Mouse (Mus musculus): ENCODE results near the gene Iffo1. TPM values are rescaled to one million over a fixed set of nuclear protein-coding genes. Genes with fewer than 3 reads are reported as not detected.
A peak's percentile ranks its signal among the peaks of the same experiment; 100 is the strongest.

The Iffo1 gene
- total RNA-seq (2015), result 18.6 and 20.1 TPM in 2 replicates
- total RNA-seq (2017), result 14.3 and 21.7 TPM in 2 replicates

DNA sequence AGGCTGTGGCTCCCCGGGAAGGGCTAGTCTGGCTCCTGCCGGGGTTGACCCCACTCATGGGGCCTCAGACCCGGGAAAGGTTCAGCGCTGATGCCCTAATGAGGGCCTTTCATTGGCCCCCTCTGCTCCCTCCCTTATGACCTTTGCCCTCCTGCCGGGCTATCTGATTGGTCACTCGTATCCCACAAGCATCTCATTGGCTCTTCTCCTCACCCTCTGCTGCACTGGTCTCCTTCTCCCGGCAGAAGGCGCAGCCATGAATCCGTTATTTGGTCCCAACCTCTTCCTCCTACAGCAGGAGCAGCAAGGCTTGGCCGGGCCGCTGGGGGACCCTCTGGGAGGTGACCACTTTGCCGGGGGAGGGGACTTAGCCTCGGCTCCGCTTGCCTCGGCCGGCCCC, at the start of gene Iffo1:
TSS of gene Iffo1 (plus strand) at position 241 of the 400 bp plus-strand sequence.
- ATAC-seq (ENCODE audit: poor library complexity, severe bottlenecking), result peak; percentile 91

- peak; percentile 63 for ATAC-seq (ENCODE audit: poor library complexity, severe bottlenecking)
Observed at GRCm38 (mm10) chr6:125095391-125096278, 49.4 kb upstream of the Iffo1 start, which contains the start of gene Chd4. TSS of gene Chd4 (plus strand) at chr6:125095981.

- no peak for ATAC-seq (ENCODE audit: poor library complexity, severe bottlenecking)
Observed at GRCm38 (mm10) chr6:125096279-125096596, 48.8 kb upstream of the Iffo1 start.

- peak; percentile 20 for ATAC-seq (ENCODE audit: poor library complexity, severe bottlenecking)
Observed at GRCm38 (mm10) chr6:125096597-125097345, 48.3 kb upstream of the Iffo1 start.

GRCm38 (mm10) chr6:125097346-125097689, 47.7 kb upstream of the Iffo1 start:
- ATAC-seq (ENCODE audit: poor library complexity, severe bottlenecking), result no peak

DNA sequence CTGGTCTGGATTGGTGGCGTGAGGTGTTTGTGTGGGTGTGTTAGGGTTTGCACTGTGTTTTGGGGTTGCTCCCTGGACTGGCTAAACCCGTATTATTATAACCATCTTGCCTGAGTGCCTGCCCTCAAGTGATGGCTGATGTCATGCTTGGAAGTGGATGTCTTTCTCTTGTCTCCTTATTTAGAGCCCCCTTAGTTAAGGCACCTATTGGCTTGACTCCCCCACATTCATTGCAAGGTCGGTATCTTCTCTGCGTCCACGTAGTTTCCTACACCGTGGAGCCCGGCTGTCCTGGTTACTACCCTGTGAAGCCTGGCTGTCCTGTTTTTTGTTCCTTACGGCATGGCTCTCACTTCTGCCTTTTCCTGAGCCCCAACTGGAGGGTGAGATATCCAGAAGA, 47.1 kb upstream of the Iffo1 start:
- no peak for ATAC-seq (ENCODE audit: poor library complexity, severe bottlenecking)

DNA sequence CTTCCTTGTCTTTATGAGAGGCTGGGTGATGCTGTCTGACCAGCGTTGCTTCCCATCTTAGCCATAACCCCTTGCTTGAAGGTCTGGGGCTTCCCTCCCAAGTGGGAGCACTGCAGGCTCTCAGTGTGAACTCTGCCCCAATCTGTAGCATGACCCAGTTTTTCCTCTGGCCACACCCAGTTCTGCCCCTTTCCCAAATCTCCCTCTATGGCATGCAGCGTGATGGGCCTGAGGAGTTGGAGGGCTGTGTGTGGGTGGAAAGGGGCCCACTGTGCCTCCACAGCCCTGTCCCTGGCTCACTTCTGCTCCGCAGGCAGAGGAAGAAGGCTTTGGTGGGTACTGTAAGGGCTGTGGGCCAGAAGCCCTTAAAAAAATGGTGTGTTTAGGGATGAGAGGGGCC, 46.5 kb upstream of the Iffo1 start:
- ATAC-seq (ENCODE audit: poor library complexity, severe bottlenecking), result no peak

GRCm38 (mm10) chr6:125099421-125099971, 45.5 kb upstream of the Iffo1 start:
- peak; percentile 64 for ATAC-seq (ENCODE audit: poor library complexity, severe bottlenecking)

- no peak for ATAC-seq (ENCODE audit: poor library complexity, severe bottlenecking)
Observed at GRCm38 (mm10) chr6:125101444-125101843, 43.6 kb upstream of the Iffo1 start.

- no peak for ATAC-seq (ENCODE audit: poor library complexity, severe bottlenecking)
Observed at GRCm38 (mm10) chr6:125104223-125104622, 40.8 kb upstream of the Iffo1 start.

DNA sequence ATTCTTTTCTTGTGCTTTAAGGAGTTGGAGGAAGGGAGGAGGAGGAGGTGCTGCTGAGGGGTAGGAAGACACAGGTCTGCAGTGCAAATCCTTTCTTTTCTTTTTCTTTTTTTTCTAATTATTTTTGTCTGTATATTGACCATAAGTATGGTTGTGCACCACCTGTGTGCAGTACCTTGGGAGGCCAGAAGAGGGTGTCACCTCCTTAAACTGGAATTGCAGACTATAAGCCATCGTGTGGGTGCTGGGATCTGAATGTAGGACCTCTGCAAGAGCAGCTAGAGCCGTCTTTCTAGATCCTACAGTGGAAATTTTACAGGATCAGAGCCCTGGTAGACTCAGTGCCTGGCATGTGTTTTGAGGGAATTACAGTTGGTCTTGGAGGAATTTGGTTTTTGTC, 37.3 kb upstream of the Iffo1 start:
- no peak for ATAC-seq (ENCODE audit: poor library complexity, severe bottlenecking)

DNA sequence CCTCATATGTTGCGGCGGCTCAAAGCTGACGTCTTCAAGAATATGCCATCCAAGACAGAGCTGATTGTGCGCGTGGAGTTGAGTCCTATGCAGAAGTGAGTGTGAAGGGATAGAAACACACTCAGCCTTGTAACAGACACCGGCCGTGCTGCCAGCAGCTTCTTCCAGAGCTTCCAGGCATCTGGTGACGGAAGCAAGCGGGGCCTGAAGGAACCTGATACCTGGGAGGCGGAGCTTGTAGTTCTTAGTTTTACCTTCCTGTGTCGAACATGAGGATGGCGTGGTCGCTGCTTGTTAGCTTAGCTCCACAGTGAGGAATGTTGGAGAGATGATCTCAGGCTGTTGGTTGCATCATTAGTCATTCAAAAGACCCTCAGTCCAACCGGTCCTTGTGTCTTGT, 35.7 kb upstream of the Iffo1 start:
- no peak for ATAC-seq (ENCODE audit: poor library complexity, severe bottlenecking)

- no peak for ATAC-seq (ENCODE audit: poor library complexity, severe bottlenecking)
Observed at GRCm38 (mm10) chr6:125110927-125111326, 34.1 kb upstream of the Iffo1 start.

DNA sequence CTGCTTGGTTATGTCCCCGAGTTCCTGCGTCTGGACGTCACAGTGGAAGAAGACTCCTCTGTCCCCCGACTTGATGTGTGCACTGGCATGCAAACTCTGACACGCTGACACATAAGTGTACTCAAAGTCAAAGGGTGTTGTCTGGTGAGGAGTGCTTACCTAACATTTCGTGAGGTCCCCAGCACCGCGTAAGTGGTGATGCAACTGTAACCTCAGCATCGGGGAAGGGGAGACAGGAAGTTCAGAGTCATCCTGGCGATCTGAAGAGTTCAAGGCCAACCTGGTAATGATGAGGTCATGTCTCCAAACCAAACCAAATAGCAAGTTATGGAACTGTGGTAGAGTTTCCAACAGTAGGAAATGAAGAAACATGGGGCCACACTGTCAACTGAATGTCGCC, 32.5 kb upstream of the Iffo1 start:
- peak; percentile 83 for ATAC-seq (ENCODE audit: poor library complexity, severe bottlenecking)

DNA sequence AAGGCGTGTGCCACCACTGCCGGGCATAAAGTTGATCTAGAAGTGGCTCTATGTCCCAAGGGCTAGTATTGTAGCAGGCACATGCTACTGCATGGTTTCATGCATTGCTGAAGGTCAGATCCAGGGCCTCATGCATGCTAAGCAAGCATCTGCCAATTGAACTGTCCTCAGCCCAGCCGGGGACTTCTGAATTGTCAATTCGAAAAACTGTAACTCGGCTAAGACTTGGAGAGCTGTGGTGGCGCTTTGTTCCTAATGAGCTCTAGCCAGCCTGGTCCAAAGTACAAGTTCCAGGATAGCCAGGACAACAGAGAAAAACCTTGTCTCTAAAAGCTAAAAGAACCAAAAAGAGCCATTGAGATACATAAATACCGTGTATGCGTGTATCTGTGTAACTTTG, 25.7 kb upstream of the Iffo1 start:
- no peak for ATAC-seq (ENCODE audit: poor library complexity, severe bottlenecking)

- ATAC-seq (ENCODE audit: poor library complexity, severe bottlenecking), result no peak
Observed at GRCm38 (mm10) chr6:125128724-125129123, 16.3 kb upstream of the Iffo1 start.

DNA sequence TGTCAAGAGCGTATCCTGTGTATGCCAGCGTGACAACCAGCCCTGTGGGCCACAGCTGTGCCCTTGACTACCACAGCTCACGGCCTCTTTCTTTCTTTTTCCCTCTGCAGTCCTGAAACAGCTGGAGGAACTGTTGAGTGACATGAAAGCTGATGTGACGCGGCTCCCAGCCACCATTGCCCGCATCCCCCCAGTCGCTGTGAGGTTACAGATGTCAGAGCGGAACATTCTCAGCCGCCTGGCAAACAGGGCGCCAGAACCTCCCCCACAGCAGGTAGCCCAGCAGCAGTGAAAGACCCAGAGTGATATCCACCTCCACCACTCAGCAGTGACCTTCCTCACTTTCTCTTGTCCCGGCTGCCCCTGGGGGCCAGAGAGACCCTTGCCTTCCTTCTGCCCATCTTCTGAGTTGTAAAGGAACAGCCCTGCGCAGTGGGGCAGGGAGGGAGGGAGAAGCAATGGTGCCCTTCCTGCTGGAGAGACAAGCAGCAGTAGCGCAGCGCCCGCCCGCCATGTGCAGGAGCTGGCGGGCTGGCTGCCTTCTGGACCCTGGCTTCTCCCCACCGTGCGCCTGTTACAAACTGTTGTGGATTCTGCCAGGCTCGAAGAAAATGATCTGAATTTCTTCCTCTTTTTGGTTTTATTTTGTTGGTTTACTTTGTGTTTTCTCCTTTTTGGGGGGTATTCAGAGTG, 15.2 kb upstream of the Iffo1 start:
- no peak for ATAC-seq (ENCODE audit: poor library complexity, severe bottlenecking)

DNA sequence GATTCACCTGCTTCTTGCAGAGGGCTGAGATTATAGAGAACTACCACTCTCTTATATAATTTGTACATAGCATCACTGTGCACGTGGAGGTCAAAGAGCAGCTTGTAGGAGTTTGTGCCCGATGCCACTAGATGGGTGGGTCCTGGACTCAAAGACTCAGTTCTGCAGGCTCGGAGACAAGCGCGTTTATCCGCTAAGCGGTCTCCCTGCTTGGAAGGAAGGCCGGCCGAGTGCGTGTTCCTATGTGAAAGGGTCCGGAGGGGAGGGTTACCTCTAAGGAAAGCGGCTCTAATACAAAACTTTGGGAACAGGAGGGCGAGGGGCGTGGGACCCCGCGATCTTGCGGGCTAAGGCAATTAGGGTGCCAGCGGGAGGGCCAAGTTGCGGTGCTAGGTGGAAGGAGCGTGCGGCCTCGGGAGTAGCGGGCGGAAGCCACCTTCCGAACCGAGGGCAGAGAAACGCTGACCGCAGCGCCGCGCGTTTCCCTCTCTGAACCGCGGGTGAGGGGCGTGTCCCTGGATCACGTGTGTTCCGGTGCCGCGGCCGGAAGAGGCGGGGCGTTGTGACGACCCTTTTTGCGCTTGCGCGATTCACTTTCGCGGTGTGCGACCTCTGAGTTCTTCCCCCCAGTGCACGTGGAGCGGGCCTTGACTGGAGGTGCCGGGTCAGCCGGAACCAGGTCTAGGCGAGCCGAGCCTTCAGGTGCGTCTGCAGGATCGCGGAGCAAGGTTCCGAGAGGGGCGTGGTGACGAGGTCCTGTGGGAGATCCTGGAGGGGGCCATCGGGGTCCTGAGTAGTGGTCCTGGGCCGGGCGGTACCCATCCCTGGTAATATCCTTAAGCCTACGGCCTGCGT, 13.5 kb upstream of the Iffo1 start, which contains the start of gene Nop2:
TSS of gene Nop2 (plus strand) at position 608 of the 855 bp plus-strand sequence.
- ATAC-seq (ENCODE audit: poor library complexity, severe bottlenecking), result peak; percentile 96

- no peak for ATAC-seq (ENCODE audit: poor library complexity, severe bottlenecking)
Observed at GRCm38 (mm10) chr6:125132470-125132869, 12.6 kb upstream of the Iffo1 start.

- peak; percentile 62 for ATAC-seq (ENCODE audit: poor library complexity, severe bottlenecking)
Observed at GRCm38 (mm10) chr6:125137002-125137671, 7.9 kb upstream of the Iffo1 start.

All from megakaryocyte, adult 5-6 weeks (primary cell).